Mouse (Mus musculus) heart, adult 11 months (tissue): ENCODE measurements around the gene Cog7.

Experiments used
- DNase-seq: peaks from one replicate; pipeline ENCODE4 v3.0.0; 2022

Cog7 gene

DNA sequence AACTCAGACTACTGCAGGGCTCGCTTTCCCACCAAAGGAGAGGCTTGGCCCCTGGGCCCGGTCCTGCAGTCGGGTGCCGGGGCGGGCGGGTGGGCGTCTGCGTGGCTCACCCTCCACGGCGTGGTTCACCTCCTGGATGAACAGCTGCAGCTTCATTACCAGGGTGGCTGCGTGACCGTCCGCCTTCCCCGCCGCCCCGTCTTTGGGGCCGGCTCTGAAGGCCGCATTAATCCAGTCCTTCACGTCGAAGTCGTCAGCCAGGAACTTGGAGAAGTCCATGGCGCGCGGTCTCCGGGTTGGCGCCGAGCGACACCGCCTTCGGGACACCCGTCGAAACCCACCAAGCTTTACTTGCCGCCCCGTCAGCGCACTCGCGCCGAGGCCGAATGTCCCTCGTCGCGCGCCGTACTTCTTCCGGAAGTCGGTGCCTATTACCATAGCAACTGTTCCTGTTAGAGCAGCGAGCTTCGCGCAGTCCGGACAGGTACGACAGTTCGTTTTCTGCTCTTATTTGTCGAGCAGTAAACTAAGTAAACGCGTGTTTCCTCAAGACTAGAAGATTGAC is at the start of gene Cog7:
TSS of gene Cog7 (minus strand) at position 405 of the 565 bp plus-strand sequence.
- DNase-seq, result peak; percentile 98

DNA sequence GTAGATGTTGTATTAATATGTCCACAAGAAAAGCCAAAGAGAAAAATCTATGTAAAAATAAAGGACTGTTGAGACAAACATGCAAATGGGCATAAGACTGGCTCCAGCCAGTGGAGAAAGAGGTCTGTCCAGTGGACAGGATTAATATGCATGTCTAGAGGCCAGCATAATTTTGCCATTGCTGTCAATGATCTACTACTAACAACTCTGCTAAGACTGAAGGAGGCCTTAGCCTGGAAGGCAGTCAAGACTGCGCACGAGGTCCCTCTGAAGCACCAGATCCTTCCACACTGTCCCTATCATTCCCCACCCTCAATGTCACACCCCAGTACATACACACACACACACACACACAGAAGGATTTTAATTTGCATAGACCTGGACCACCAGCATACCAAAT is 40.6 kb upstream of the Cog7 start:
- no peak for DNase-seq

DNA sequence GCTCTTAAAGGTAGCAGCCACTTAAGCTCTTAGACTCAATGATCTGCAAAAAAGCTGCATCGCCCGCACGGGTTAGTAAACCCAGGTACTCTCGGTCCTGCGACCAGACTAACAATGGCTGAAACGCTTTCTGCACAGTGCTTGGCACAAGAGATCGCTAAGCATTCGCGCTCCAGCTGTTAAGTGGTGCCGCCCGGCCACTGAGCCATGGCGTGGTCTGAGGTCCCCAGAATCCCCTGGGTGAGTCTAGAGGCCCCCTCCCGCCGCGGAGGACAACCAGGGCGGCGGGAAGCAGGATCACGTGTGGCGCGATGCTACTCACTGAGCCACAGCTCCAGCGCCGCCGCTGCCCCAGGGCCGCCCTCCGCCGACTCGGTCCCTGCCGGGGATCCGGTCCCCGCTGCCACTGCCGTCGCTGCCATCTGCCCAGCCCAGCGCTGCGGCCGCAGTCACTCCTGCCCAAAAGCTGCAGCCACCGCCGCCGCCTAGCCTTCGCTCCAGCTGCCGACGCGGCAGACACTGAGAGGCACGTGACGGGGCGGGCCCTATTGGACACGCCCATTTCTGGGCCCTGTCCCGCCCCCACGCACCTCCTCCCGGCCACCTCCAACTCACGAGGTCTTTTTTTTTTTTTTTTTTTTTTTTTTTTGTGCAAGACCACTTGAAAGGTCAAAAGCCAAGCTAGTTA is 39.3 kb upstream of the Cog7 start, which contains the start of gene Gga2:
TSS of gene Gga2 (minus strand) at position 556 of the 688 bp plus-strand sequence.
- peak; percentile 99 for DNase-seq

DNA sequence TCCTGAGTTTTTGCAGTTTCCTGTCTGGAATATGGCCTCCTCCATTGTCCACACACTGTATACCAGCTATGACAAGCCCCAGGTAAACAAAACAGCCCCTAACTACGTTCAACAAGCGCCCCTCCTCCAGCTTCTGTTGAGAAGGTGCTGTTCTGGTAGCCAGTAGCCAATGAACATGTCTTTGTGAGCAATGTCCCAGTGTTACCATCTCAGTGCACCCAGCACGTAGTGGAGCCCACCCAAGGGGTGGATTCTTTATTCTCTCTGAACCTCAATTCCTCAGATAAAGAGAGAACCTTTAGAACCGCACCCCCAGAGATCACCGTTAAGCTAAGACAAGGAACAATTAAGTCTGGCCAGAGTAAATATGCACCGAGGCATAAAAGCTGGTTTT is 38.8 kb upstream of the Cog7 start:
- DNase-seq, result peak; percentile 78

DNA sequence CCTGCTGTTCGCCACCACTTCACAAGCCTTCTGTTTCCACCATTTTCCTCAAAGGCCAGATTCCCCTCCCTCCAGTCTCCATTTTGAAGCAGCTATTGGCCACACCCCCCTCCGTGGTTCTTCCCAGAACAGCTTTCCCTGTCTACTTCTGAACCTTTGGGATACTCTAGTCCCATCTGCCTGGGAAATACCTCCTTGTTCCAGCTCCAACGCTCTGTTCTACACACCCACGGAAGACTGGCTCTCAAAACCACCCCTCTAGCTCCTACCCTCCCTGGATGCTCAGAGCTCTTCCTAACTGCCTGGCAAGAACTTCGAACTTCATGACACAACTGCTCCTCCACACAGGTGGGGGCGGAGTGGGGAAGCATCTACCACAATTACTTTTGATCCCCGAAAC is 37.5 kb upstream of the Cog7 start:
- peak; percentile 81 for DNase-seq

GRCm38 (mm10) chr7:122018247-122018646 is 36.7 kb upstream of the Cog7 start:
- DNase-seq, result peak; percentile 90

GRCm38 (mm10) chr7:122015734-122016133 is 34.2 kb upstream of the Cog7 start:
- DNase-seq, result peak; percentile 94

GRCm38 (mm10) chr7:122015105-122015504 is 33.6 kb upstream of the Cog7 start:
- peak; percentile 93 for DNase-seq

DNA sequence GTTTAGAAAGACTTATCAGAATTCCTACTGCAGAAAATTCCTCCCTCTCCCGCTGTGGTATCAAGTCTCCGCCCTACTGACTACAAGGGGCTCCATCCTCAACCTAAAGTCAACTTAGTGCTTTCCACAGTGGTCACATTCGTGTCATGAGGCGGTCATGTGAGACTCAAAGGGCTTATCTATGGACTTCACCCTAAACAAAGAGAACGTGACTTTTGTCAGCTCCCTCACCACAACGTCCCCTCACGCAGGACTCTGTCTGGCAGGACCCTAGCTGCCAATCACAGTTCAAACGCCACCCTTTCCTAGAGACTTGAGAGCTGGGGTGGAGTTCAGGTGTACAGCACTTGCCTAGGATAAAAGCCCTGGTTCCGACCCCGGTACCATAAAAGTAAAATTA is 31.4 kb upstream of the Cog7 start:
- DNase-seq, result no peak

- DNase-seq, result peak; percentile 91
These were observed 30.9 kb upstream of the Cog7 start for GRCm38 (mm10) chr7:122012370-122012769.

GRCm38 (mm10) chr7:122000396-122000795 is 18.9 kb upstream of the Cog7 start:
- DNase-seq, result no peak

GRCm38 (mm10) chr7:121995961-121996360 is 14.4 kb upstream of the Cog7 start:
- no peak for DNase-seq

DNA sequence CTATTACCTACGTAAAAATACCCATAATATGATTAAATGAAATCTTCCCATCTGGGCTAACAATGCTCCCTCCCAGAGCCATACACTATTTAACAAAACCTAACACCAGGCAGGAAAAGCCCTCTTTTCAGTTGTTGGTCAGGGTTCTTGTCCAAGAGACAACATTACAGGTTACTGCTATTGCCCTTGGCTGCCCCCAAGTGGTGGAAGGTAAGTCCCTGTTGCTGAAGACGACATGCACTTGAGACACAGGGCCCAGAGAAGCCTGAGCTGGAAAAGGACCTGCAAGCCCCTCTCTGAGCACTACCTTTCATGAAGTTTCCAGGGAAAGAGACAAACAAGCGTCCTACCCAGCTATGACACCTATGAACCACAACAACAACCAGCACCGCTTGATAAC is 6.5 kb downstream of the Cog7 start:
- no peak for DNase-seq

DNA sequence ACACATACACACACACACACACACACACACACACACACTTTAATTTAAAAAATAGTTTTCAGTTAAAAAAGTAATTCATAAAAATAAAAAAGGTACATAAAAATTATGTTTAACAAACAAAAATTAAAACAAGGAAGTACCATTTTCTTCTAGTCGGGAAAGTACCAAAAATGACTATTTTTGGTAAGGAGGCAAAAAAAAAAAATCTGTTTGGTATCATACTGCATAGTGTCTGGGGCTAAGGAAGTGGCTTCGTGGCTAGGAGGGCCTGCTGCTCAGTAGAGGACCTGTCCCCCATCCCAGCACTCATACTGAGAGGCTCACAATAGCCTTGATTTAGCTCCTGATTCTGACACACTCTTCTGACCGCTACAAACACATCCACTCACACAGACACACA is 9.8 kb downstream of the Cog7 start:
- DNase-seq, result no peak

- no peak for DNase-seq
These were observed 11.3 kb downstream of the Cog7 start for GRCm38 (mm10) chr7:121970250-121970649.

DNA sequence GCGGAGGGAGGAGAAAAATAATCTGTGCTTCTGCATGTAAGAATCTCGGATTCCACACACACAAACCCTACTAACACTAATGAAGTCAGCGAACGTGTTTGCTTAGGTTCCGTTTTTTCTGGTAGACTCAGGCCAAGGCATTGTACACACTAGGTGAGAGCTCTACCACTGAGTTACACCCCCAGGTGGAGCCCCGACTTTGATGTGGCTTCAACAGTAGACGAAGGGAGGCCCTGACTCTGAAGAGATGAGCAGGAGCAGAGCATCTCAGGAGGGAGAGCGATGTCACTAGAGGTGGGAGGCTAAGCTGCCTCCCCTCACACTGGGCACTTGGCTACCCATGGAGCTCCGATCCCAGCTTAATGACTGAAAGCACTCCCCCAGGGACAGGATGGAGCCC is 12.7 kb downstream of the Cog7 start:
- no peak for DNase-seq

DNA sequence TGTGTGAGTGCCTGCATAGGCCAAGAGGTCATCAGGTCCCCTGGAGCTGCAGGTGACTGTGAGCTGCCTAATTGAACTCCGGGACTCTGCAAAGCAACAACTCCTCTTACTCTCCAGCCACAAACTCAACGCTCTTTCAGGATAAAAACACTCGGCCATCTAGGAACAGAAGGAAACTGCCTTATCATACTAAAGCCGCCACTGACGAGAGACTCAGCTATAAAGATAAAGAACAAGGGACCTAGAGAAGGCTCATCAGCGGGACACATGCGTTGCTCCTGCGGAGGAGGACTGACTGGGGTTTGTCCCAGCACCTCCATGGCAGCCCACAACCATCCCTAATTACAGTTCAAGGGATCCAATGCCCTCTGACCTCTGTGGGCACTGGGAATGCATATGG is 13.3 kb downstream of the Cog7 start:
- no peak for DNase-seq

DNA sequence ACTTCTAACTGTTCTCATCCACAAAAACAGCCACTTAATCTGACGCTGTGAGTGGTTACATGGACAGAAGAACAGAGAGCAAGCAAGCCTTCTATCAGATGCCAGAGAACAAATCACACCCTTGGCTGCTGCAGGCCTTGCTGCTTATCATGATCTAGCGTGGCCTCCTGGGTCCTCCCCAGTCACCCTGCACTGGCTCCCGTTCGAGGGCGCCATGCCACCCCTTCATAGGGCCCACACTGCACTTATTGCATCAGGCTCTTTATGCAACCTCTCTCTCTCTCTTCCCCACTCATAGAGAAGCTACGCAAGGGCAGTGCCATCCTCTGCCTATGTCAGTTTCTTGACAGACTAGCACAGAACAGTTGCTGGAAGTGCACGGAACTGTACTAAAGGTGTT is 15.3 kb downstream of the Cog7 start:
- DNase-seq, result no peak

DNA sequence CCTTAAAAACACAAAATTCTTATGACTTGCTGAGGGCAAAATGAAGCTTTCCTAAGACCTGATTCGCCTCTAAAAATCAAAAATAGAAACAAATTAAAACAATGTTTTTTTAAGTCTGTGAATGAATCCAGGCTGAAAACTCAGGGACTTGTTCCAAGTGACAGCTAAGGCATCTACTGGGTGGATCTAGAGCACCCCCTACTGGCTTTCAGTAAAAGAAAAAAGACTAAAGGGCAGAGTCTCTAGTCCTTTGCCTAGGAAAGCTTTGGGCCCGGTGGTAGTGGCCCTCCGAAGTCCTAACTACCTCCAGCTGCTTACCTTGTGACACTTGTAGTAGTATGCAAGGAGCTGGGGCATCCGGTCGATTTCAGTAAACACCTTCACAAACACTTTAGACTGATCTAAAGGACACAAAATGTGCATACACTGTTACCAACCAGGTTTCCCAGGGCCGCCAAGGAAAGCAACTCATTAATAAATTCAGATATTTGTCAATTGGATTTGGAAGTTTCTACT is 17.6 kb downstream of the Cog7 start:
- no peak for DNase-seq

DNA sequence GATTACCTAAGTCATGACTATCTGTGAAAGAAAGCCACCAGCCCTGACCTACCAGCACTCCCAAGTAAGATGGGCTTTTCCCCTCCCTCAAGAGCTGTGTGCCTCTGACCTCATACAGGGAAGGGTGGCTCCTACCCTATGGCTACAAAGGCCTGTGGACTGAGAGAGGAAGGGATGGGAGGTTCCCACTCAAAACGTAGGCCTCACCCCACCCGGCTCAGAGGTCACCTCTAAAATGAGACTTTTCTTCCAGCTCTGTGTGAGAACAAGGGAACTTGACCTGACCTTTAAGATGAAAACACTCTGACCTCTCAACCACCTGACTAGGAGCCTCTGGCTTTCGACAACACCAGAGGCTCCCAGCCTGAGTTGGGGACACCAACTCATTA is 18.9 kb downstream of the Cog7 start:
- no peak for DNase-seq

DNA sequence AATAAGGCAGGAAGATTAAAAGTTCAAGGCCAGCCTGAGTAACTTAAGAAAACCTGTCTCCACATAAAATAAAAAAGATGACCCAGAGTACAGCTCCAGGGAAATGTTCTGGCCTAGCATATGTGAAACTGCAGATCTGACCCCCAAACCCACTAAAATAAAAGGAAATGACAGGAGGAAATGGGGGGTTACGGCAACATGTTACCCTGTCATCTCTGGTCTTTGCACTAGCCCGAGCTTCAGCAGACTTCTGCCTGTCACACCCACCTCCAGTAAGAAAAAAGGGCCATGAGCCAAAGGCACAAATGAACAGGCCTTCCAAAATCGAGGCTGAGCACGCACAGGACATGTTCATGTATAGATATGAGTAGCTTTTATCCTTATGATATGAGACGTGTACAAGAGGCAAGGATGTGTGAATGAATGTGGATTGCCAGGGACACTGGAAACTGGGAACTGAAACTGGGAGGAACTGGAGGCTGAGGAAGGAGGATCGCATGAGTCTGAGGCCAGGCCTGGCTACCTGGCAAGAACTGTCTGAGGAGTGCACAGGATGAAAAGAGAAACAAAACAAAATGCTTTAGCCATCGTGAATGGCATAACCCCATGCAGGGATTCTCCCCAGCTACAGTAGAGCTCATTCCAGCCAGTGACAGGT is 19.5 kb downstream of the Cog7 start:
- DNase-seq, result no peak

DNA sequence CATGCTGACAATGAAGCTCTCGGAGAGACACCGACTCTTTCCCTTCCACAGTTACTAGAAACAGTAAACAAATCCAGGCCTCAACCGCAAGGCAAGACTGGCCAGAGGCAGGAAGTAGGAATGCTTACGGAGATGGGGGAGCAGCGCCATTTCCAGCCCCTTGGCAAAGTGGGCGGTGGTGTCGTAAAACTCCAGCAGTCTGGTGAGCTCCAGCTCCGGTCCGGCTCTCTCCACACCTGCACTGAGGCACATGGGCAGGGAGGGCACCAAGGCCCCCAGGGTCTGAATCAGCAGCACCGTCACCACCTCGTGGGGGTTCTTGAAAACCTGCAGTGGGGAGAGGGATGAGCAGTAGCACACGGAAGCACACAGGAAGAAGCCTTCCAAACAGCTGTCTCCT is 25.7 kb downstream of the Cog7 start:
- no peak for DNase-seq

DNA sequence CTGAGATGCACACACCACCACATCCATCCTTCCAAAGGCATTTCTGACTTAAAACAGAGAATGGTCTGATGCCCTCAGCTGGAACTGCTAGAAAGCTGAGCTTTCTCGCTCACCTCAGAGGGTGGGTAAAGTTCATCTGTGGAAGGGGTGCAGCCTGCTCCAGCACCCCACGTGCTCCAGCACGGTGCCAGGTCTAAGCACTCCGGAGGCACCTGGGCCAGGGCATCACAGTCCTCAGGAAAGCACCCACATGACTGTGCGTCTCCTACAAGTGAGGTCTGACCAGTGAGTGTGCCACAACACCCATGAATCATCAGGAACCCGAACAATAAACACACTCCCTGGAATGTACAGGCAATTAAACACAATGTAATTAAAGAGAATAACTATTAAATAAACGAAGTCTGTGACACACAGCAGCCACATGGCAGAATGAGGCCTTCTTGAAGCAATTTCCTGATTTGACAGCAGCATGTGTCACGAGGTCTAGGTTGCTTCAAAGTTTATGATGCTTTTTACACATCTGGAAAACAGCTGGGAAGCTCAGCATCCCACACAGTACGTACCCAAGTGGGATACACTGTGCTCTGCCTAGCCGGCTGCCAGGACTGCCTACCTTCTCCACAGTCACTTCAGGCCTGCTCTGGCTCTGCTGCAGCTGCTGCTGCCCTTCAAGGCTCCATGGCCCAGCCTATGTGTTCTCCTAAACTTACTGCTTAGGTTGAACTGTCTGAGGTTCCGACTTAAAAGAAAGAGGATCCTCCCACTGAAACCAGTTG is 26.4 kb downstream of the Cog7 start:
- DNase-seq, result no peak
